Mouse (Mus musculus) mesoderm, embryonic 11.5 days (tissue): ENCODE results near the gene Olfr1500.
"Not testable (repeated sequence)": the region's sequence is repeated elsewhere in the genome, so short reads cannot be mapped to it uniquely, and the experiment has no call there.

Experiments
- DNase-seq: peaks from one replicate; pipeline ENCODE4 v3.0.0-alpha.2; 2012; ENCODE audit warnings: low read depth, low spot score

Gene Olfr1500

GRCm38 (mm10) chr19:13830388-13830787 lies at the start of gene Olfr1500:
TSS of gene Olfr1500 (minus strand) at chr19:13830488.
- no peak for DNase-seq

- DNase-seq, result no peak
These were observed 31.2 kb upstream of the Olfr1500 start, which contains the start of gene Olfr1502 for GRCm38 (mm10) chr19:13861495-13861894. TSS of gene Olfr1502 (plus strand) at chr19:13861795.

- not testable (repeated sequence) for DNase-seq
These were observed 20.3 kb upstream of the Olfr1500 start, which contains the start of gene Olfr1501 for GRCm38 (mm10) chr19:13850592-13850991. TSS of gene Olfr1501 (minus strand) at chr19:13850692.

DNA sequence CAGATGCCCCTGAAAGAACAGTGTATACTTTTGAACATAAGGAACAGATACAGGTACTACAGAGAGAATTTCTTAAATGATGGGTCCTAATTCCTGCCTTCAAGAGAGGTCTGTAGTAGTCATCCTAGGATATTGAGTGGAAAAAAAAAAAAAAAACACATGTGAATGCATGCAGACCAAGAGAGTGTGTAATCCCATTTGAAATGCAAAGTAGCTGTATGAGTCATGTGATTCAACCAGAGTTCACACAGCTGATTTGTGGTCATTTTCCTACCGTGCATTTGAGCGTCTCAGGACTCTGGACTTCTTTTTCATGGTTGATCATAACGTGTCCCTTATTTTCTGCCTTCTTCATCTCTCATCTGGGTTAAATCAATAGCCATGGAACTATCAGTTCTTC lies 1.8 kb downstream of the Olfr1500 start:
- DNase-seq, result no peak

DNA sequence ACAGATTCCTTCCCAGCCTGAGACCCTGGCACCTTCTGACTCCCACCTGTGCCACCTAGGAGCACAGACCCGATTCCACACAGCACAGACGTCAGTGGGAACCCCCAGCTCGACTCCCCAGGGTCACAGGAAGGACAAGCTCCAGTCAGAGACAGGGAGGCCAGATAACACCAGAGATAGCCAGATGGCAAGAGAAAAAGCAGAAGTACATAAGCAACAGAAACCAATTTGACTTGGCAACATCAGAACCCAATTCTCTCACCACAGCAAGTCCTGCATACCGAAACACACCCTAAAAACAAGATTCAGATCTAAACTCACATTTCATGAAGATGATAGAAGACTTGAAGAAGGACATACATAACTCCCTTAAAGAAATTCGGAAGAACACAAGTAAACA lies 9.4 kb downstream of the Olfr1500 start:
- no peak for DNase-seq

GRCm38 (mm10) chr19:13819347-13819746 lies 10.9 kb downstream of the Olfr1500 start, which contains the start of gene Olfr1499:
TSS of gene Olfr1499 (minus strand) at chr19:13819447.
- DNase-seq, result no peak

GRCm38 (mm10) chr19:13818827-13819226 lies 11.5 kb downstream of the Olfr1500 start:
- peak; percentile 26 for DNase-seq

- DNase-seq, result no peak
These were observed 17.5 kb downstream of the Olfr1500 start for GRCm38 (mm10) chr19:13812823-13813222.

DNA sequence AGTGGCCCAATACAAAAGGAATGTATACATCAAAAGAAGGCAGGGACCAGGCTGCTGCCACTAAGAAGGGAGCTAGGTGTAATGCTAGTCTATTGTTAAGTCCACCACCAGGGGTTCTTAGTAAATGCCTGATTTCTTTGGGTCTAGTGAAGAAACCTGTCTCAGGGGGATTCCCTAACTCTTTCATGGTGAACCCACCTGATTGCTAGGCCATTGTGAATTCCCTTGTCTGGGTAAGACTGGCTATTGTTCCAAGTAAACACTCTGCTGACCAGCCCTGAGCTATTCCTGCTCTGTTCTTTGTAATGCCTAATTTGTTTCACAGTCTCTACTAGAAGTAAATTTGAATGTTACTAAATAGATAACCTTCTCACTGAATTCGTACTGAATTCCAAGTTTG lies 24.8 kb downstream of the Olfr1500 start:
- not testable (repeated sequence) for DNase-seq

GRCm38 (mm10) chr19:13798102-13798501 lies 32.2 kb downstream of the Olfr1500 start, which contains the start of gene Olfr1497:
TSS of gene Olfr1497 (minus strand) at chr19:13798202.
- no peak for DNase-seq

GRCm38 (mm10) chr19:13777578-13777977 lies 52.7 kb downstream of the Olfr1500 start, which contains the start of gene Olfr1496:
TSS of gene Olfr1496 (plus strand) at chr19:13777878.
- no peak for DNase-seq
